Mouse (Mus musculus): ENCODE data around the gene Rps5.

DNA sequence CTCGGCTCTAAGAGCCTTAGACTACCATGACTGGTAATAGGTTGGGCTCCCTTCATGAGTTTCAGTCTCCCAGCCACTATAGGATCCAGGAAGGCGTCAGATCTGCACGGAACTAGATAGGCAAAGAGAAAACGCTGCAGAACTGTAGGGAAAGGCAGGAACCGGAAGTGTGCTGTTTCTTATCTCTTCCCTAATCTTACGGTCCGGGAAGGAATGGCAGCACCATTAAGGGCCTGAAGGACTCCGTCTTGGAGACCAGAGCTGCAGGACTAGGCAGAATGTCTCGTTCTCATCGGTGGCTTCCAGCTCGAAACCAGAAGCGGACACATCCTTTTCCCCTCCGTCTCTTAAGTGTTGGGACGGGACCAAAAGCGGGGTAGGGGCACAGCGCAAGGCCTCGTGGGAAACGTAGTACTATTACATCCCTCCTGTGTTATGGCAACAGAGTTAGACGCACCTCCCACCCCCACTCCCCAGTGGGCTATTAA is 11.9 kb upstream of the Rps5 start:
- TF ChIP-seq CTCF (IDR thresholded peaks at IDR 0.05; ENCODE audit: insufficient read depth, low read length), result no peak
- peak; percentile 62; the same call in 1 of the 2 replicates for TF ChIP-seq POLR2A (IDR thresholded peaks at IDR 0.05; ENCODE audit: borderline replicate concordance, extremely low read depth, low read depth, low read length)
